Mouse (Mus musculus): Measurements from ENCODE around the gene Gm20814. TPM values are rescaled to one million over a fixed set of nuclear protein-coding genes. Genes with fewer than 3 reads are reported as not detected.

Gm20814 gene
- not detected in 2 replicates for polyA plus RNA-seq (2021; fragmentation: Nextera tagmentation)
- long read RNA-seq, experiment 1, result 0 reads
- long read RNA-seq, experiment 2, result 0 reads

GRCm38 (mm10) chrY:75195556-75195955 lies at the start of gene Gm20814:
Gene Gm20814 (plus strand): TSS chrY:75195856.

